Mouse (Mus musculus) forebrain, embryonic 12.5 days (tissue): ENCODE measurements around the gene Enpp5. TPM values are rescaled to one million over a fixed set of nuclear protein-coding genes. Genes with fewer than 3 reads are reported as not detected.

Source experiments
- ATAC-seq: fragments of 200-750 bp; cut with Nextera tagmentation; 2 replicates; pipeline ENCODE4 v1.8.0; 2017; ENCODE audit warnings: moderate TSS enrichment; ENCODE audit not compliant: low FRiP score
- H3K27ac ChIP-seq: fragments of 300-500 bp; sonication (generic); 2 replicates; pipeline ENCODE4 v1.5.1; 2016; ENCODE audit warnings: mild to moderate bottlenecking
- H3K27me3 ChIP-seq: fragments of 300-500 bp; sonication (generic); 2 replicates; pipeline ENCODE4 v1.6.1; 2016; ENCODE audit warnings: mild to moderate bottlenecking
- H3K36me3 ChIP-seq: fragments of 300-500 bp; sonication (generic); replicated peaks from 2 replicates; pipeline ENCODE4 v1.6.1; 2016; ENCODE audit warnings: mild to moderate bottlenecking
- H3K4me1 ChIP-seq: fragments of 300-500 bp; sonication (generic); 2 replicates; pipeline ENCODE4 v1.6.1; 2016
- H3K4me2 ChIP-seq: fragments of 300-500 bp; sonication (generic); 2 replicates; pipeline ENCODE4 v1.6.1; 2016; ENCODE audit warnings: mild to moderate bottlenecking, moderate library complexity
- H3K4me3 ChIP-seq: fragments of 300-500 bp; sonication (generic); replicated peaks from 2 replicates; pipeline ENCODE4 v1.5.1; 2016; ENCODE audit warnings: mild to moderate bottlenecking
- H3K9ac ChIP-seq: fragments of 300-500 bp; sonication (generic); 2 replicates; pipeline ENCODE4 v1.6.1; 2016; ENCODE audit warnings: mild to moderate bottlenecking
- H3K9me3 ChIP-seq: fragments of 300-500 bp; sonication (generic); 2 replicates; pipeline ENCODE4 v1.6.1; 2016
- WGBS: fragments of 180-500 bp; shearing (Covaris S2); methylation state at CpG from one replicate; pipeline ENCODE4 v1.1.7; 2016; 5-methylcytosine and 5-hydroxymethylcytosine counted together
- polyA plus RNA-seq: library from polyadenylated mRNA; unstranded; fragments of >200 nt; fragmentation: Nextera tagmentation; extraction: Ambion mirVana; gene quantifications from 2 replicates; pipeline ENCODE4 v1.2.1, GENCODE M21; 2016

The Enpp5 gene
- polyA plus RNA-seq, 1 experiment from 2014 or later = 25.9 TPM

DNA sequence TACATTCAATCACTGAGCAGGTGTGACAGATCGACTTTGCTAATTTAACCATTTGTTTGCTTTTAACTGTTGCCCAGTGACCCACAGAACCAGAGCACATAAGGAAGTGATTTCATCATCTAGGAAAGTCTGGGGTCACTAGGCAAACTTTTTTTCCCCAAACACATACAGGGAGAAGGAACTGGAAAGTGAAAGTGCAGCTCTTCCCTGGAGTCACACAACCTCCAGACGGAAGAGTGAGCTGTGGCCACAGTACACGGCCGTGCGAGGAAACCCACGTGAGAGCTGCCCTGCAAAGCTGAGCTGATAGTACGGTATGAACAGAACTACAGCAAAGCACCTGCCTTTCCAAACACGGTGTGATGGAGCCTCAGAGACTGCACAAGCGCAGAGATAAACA is 22.3 kb downstream of the Enpp5 start:
- H3K36me3 ChIP-seq = no peaks in the 10 kb centered on the region; the same call in 1 of the 2 replicates

DNA sequence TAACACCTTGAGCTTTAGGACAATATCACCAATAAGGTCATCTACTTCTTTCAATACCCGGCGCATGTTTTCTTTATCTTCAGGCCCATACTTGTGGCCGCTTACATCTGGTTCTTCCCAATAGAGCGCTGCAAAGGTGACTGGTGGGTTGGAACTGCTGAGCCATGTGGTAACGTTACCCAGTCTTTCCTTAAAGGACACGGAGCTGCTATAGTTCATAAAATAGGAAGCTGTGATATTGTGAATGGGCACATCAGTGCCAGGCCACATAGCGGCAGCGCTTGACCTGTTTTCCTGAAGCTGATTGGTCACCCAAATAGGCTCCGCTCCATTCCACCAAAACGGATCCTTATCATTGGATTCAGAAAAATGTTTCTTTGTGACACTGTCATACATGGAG is 23.3 kb downstream of the Enpp5 start:
- no peak overlapping the region for H3K4me3 ChIP-seq
- H3K27ac ChIP-seq = no peak overlapping the region
- H3K9ac ChIP-seq = no peak overlapping the region
- H3K4me2 ChIP-seq = no peak overlapping the region
- H3K4me1 ChIP-seq = peaks cover 7% of the 10 kb centered on the region
- no peaks in the 10 kb centered on the region for H3K9me3 ChIP-seq
- WGBS = 95% methylated on average over 10 of the region's 10 CpGs
- 0 out of 2 replicates have a peak, but pooled peaks cover 3% of the 10 kb centered on the region for H3K27me3 ChIP-seq
- no peaks in the 10 kb centered on the region; the same call in 1 of the 2 replicates for H3K36me3 ChIP-seq
- no peak for ATAC-seq

More for the DNA sequence above, 22.3 kb downstream of the Enpp5 start:
- no peaks in the 10 kb centered on the region for H3K27me3 ChIP-seq
- H3K27ac ChIP-seq = no peak overlapping the region
- no peak overlapping the region for H3K4me2 ChIP-seq
- no peak overlapping the region for H3K4me3 ChIP-seq
- ATAC-seq = no peak
- 87% methylated on average over 9 of the region's 9 CpGs for WGBS
- no peaks in the 10 kb centered on the region for H3K9me3 ChIP-seq
- no peak overlapping the region for H3K9ac ChIP-seq
- H3K4me1 ChIP-seq = peaks cover 7% of the 10 kb centered on the region

DNA sequence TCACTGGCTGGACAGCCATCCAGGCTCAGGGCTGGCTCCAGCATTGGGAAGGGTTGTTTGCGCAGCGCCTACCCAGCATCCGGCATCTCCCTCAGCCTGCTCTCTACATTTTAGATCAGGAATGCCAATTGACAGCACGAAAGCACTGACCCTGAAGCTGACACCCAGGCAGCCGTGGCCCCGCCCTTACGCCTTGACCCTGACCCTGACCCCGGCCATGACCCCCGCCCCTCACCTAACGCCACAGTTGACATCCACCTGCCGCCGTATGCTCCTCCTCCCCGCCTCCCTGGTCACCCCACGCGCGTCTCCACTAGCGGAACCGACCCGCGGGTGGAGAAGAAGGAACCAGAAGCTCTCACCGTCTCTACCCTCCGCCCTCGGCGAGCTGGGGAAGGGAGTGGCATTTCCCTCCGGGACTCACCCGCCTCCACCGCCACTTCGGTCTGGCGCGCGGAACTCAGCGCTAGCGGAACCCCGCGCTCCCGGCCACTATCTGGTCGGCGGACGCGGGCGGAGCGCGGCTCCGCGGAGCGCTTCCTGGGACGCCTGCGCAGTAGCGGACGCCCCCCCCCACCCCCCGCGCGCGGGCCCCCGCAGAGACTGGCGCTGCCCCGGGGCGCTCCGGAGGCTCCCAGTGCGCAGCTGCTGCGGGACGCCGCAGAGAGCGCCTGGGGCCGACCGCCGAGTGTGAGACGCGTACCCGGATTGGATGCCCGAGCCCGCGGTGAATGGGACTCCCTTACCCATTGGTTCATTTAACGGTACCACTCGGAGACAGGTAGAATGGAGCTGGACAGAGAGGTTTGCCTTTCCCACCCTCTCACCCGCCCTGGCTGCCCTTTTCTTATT is 26.9 kb downstream of the Enpp5 start, which contains the start of gene Enpp4:
TSS of gene Enpp4 (minus strand) at position 523 of the 852 bp plus-strand sequence.
- H3K36me3 ChIP-seq = no peaks in the 10 kb centered on the region
- no peaks in the 10 kb centered on the region for H3K9me3 ChIP-seq
- WGBS = under 1% methylated on average over 75 of the region's 76 CpGs
- peak within 1 kb of the TSS; percentile 59 for H3K27ac ChIP-seq
- H3K9ac ChIP-seq = peak within 1 kb of the TSS; percentile 72
- 0 out of 2 replicates have a peak, but pooled peaks cover 4% of the 10 kb centered on the region for H3K27me3 ChIP-seq
- H3K4me1 ChIP-seq = peaks cover 7% of the 10 kb centered on the region
- H3K4me2 ChIP-seq = peak within 1 kb of the TSS; percentile 96
- ATAC-seq = peak; percentile 99
- peak within 1 kb of the TSS; percentile 68 for H3K4me3 ChIP-seq

DNA sequence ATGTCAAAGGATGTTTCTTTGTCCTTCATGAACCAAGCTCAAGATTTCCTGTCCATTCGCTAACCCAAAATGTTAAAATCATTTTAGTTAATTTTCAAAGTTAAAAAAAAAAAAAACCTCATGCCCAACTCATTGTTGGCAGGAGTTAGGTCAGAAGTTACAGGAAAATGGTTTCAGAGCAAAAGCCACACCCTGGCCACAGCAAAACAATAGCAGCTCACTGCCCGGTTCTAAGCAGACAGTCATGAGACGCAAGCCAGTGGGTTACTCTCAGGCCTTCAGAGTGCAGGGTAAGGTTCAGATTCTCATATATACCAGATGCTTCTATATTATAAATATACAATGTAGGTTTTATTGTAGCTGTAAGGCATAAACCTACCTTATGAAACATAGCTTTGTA is 29.7 kb downstream of the Enpp5 start:
- Histone ChIP-seq H3K4me2 (no peak overlapping the region), H3K9ac (no peak overlapping the region), H3K36me3 (no peaks in the 10 kb centered on the region), H3K27ac (no peak overlapping the region), H3K4me1 (peaks cover 7% of the 10 kb centered on the region), H3K4me3 (no peak overlapping the region), H3K9me3 (no peaks in the 10 kb centered on the region), H3K27me3 (0 out of 2 replicates have a peak, but pooled peaks cover 4% of the 10 kb centered on the region)
- 84% methylated on average over 3 of the region's 3 CpGs for WGBS
- ATAC-seq = no peak

DNA sequence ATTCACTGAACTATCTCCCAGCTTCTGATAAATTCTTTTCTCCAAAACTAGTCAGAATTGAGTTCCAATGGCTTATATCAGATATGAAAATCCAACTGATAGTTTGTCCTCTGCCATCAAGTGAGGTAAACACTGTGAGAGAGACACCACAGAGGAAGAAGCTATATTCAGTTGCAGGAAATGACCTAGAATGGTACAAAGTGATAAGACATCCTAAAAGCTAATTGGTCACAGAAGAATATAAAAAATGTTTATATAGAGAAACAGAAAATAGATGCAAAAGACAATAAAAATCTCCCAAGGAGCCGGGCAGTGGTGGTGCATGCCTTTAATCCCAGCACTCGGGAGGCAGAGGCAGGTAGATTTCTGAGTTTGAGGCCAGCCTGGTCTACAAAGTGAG is 38.0 kb downstream of the Enpp5 start:
- 87% methylated on average over 2 of the region's 2 CpGs for WGBS
- ATAC-seq = no peak
- H3K4me2 ChIP-seq = no peak overlapping the region

DNA sequence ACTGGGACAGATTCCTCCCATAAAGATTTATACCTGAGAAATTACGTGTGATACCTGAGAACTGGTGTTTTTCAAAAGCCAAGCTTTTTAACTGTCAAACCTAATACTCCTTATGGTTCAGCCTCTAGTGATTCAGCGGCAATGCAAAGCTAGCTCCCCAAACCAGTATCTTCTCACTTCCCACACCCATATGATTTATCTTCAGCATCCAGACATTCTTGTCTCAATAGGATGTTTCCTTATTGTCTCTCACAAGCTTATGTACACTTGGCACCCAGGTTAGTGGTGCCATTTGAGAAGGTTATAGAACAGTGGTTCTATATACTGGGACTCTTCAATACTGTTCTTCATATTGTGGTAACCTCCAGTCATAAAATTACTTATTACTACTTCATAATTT is 39.1 kb downstream of the Enpp5 start:
- Histone ChIP-seq H3K9ac (no peak overlapping the region), H3K4me3 (no peak overlapping the region), H3K9me3 (no peaks in the 10 kb centered on the region), H3K27ac (no peak overlapping the region), H3K27me3 (no peaks in the 10 kb centered on the region), H3K4me2 (no peak overlapping the region), H3K36me3 (no peaks in the 10 kb centered on the region), H3K4me1 (no peaks in the 10 kb centered on the region)
- no peak for ATAC-seq
- WGBS = 87% methylated on average over 2 of the region's 2 CpGs

More for the DNA sequence above, 38.0 kb downstream of the Enpp5 start:
- Histone ChIP-seq H3K27me3 (no peaks in the 10 kb centered on the region), H3K4me1 (no peaks in the 10 kb centered on the region), H3K9me3 (no peaks in the 10 kb centered on the region), H3K27ac (no peak overlapping the region), H3K9ac (no peak overlapping the region), H3K4me3 (no peak overlapping the region), H3K36me3 (no peaks in the 10 kb centered on the region)

DNA sequence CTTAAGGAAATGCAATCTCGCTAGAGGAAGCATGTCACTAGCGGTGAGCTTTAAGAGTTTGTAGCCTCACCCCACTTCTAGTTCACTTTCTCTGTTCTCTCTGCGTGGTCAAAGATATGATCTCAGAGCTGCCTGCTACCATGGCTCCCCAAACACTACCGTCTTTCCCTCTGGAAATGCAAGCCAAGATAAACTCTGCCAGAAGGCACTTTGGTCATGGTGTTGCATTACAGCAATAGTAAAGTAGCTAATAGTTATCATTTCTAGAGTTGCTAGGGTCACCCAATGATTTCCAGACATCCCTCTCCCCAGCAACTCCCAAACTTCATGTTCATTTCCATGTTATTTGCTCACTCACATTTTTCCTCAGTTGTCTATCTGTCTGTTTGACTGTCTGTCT is 39.6 kb downstream of the Enpp5 start:
- Histone ChIP-seq H3K4me2 (no peak overlapping the region), H3K9ac (no peak overlapping the region), H3K27me3 (no peaks in the 10 kb centered on the region), H3K27ac (no peak overlapping the region), H3K4me3 (no peak overlapping the region), H3K9me3 (no peaks in the 10 kb centered on the region), H3K4me1 (no peaks in the 10 kb centered on the region), H3K36me3 (no peaks in the 10 kb centered on the region)
- WGBS = 90% methylated on average over 4 of the region's 4 CpGs
- no peak for ATAC-seq

DNA sequence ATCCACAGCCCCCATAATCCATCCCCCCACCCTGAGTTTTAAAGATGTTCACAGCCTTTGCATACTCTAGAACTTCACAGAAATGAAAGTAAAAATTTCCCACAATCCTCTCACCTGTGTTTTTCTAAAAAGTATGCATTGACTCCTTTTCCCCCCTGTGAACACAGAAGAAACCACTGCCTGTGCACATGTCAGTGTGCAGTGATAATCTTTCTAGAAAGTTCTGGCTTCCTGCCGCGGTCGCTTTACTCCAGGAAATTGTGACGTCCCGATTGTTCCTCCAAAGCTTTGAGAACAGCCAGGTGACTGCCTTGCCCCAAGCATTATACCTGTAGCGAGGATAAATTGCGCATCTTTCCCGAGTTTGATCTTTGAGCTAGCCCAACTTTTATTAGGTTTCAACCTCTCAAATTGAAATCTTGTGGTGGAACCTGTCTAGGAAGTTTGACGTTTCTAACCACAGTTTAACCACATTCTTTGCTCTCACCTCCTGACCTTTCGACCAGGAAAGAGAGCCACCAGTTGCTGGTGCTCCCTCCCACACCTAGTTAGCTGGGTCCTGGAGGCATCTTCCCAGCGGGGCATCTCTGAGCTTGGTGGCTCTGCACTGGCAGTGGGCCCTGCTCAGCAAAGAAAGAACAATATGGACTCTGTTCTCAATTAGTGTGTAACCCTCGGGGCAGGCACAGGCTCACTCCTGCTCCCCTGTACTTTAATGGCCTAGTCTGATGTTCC is 42.9 kb downstream of the Enpp5 start:
- no peaks in the 10 kb centered on the region for H3K9me3 ChIP-seq
- 77% methylated on average over 12 of the region's 12 CpGs for WGBS
- H3K4me1 ChIP-seq = no peaks in the 10 kb centered on the region
- no peak overlapping the region for H3K9ac ChIP-seq
- H3K36me3 ChIP-seq = no peaks in the 10 kb centered on the region
- H3K4me2 ChIP-seq = no peak overlapping the region
- H3K4me3 ChIP-seq = no peak overlapping the region
- H3K27ac ChIP-seq = no peak overlapping the region
- H3K27me3 ChIP-seq = no peaks in the 10 kb centered on the region
- ATAC-seq = no peak

DNA sequence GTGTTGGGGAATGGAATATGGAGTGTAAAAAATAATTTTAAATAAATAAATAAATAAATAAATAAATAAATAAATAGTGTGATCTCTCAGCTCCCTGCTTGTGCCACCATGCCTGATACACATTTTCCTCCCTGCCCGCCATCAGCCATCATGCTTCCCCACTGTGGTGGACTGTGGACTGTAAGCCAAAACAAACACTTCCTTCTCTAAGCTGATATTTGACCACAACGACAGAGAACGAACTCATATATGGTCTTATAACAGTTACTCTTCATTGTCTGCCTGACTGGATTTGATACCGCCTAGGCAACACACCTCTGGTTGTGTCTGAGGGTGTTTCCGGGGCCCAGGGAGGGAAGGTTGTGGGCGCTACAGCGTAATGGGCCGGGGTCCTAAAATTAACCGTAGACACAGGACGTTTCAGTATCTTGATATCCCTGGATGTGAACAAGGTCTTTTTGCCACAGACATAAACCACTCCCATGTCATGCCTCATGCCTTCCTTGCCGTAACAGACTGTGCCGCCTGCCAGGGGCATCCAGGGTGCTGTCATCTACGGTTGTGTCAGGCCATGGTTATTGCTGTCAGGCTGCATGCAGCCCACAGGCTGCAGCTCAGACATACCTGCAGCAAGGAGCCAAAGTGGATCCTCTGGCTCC is 50.6 kb downstream of the Enpp5 start:
- Histone ChIP-seq H3K4me2 (no peak overlapping the region), H3K9ac (no peak overlapping the region), H3K4me3 (no peak overlapping the region), H3K27me3 (no peaks in the 10 kb centered on the region), H3K9me3 (peaks cover 5% of the 10 kb centered on the region; the same call in 1 of the 2 replicates), H3K36me3 (no peaks in the 10 kb centered on the region), H3K27ac (no peak overlapping the region), H3K4me1 (no peaks in the 10 kb centered on the region)
- no peak for ATAC-seq
- 90% methylated on average over 13 of the region's 13 CpGs for whole genome bisulfite sequencing

DNA sequence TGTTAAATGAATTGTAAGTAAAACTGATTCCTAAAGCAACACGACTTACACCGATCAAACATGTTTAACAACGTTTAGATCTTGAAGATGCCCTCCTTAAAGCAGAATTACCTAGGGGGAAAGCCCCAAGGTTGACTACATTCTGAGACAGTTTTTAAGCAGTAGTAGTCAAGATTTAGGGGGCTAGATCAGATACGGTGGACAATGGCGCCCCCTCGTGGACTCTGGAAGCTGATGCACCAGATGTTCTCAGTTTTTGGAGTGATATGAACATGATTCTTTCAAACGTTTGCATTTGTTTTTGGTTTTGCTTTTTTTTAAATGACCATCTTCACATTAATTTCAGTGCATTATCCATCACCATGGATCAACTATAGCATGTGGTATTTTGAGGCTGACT is 51.8 kb downstream of the Enpp5 start:
- no peaks in the 10 kb centered on the region for H3K27me3 ChIP-seq
- no peak overlapping the region for H3K4me2 ChIP-seq
- H3K4me1 ChIP-seq = no peaks in the 10 kb centered on the region
- peaks cover 5% of the 10 kb centered on the region; the same call in 1 of the 2 replicates for H3K9me3 ChIP-seq
- H3K27ac ChIP-seq = no peak overlapping the region
- no peak for ATAC-seq
- 16% methylated on average over 7 of the region's 7 CpGs for WGBS
- no peak overlapping the region for H3K4me3 ChIP-seq
- no peak overlapping the region for H3K9ac ChIP-seq
- no peaks in the 10 kb centered on the region for H3K36me3 ChIP-seq

DNA sequence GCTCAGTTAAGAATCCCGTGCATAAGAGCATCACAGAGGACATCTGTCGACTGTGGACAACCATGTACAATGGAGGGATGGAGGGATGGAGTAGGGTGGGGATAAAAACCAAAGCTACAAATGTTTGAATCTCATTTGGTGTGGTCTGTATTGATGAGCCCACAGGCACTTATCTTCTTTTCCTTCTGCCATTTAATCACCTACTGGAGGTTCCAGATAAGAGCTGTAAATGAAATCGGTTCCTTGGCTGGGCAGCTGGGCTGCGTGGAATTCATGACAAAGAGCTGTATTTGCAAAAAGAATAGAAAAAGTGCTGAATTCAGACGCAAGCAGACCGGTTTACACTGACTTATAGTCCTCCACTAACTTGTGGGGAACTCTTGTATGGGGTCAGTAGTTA is 55.5 kb downstream of the Enpp5 start:
- Histone ChIP-seq H3K9me3 (no peaks in the 10 kb centered on the region), H3K36me3 (no peaks in the 10 kb centered on the region), H3K27ac (no peak overlapping the region), H3K27me3 (no peaks in the 10 kb centered on the region), H3K4me2 (no peak overlapping the region), H3K9ac (no peak overlapping the region), H3K4me1 (no peaks in the 10 kb centered on the region), H3K4me3 (no peak overlapping the region)
- no peak for ATAC-seq
- 80% methylated on average over 6 of the region's 6 CpGs for WGBS

DNA sequence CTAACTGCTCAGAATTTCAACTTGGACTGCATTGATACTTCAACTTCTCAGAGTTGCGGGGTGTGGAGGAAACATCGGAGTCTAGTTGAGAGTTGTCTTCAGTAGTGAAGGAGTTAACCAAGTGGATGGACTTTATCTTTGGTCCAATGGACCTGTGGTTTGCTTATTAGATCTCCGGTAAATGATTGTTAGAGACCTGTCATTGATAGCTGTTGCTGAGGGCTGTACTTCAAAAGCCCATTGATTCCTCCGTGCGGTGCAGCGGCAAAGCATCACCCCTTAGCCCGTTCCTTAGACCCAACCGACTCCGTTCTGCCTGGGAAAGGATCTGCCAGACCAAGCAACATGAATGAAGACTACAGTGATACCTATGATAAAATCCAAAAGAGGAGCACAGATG is 55.9 kb downstream of the Enpp5 start:
- Histone ChIP-seq H3K27me3 (no peaks in the 10 kb centered on the region), H3K9ac (no peak overlapping the region), H3K4me1 (no peaks in the 10 kb centered on the region), H3K9me3 (no peaks in the 10 kb centered on the region), H3K36me3 (no peaks in the 10 kb centered on the region), H3K4me2 (no peak overlapping the region), H3K27ac (no peak overlapping the region), H3K4me3 (no peak overlapping the region)
- WGBS = 75% methylated on average over 9 of the region's 9 CpGs
- no peak for ATAC-seq
